Mouse (Mus musculus) heart, embryonic 11.5 days (tissue): ENCODE measurements around the gene Zc3h7b. TPM values are rescaled to one million over a fixed set of nuclear protein-coding genes. Genes with fewer than 3 reads are reported as not detected.
A peak's percentile ranks its signal among the peaks of the same experiment; 100 is the strongest.

Experiments used
- ATAC-seq: fragments of 200-750 bp; cut with Nextera tagmentation; replicated peaks from 2 replicates; pipeline ENCODE4 v1.8.0; 2017; ENCODE audit warnings: moderate library complexity; ENCODE audit not compliant: insufficient number of reproducible peaks, low FRiP score, low TSS enrichment
- H3K27ac ChIP-seq: fragments of 300-500 bp; sonication (generic); 2 replicates; pipeline ENCODE4 v1.5.1; 2014; ENCODE audit warnings: mild to moderate bottlenecking, low read depth, low read length
- H3K27me3 ChIP-seq: fragments of 300-500 bp; sonication (generic); 2 replicates; pipeline ENCODE4 v1.6.1; 2014; ENCODE audit warnings: mild to moderate bottlenecking, low read length, mixed read lengths; ENCODE audit not compliant: control insufficient read depth, insufficient read depth
- H3K36me3 ChIP-seq: fragments of 300-500 bp; sonication (generic); 2 replicates; pipeline ENCODE4 v1.6.1; 2014; ENCODE audit warnings: mild to moderate bottlenecking, low read length, moderate library complexity, mixed read lengths; ENCODE audit not compliant: control insufficient read depth, insufficient read depth
- H3K4me1 ChIP-seq: fragments of 300-500 bp; sonication (generic); 2 replicates; pipeline ENCODE4 v1.6.1; 2014; ENCODE audit warnings: low read length; ENCODE audit not compliant: control insufficient read depth, insufficient read depth
- H3K4me2 ChIP-seq: fragments of 300-500 bp; sonication (generic); 2 replicates; pipeline ENCODE4 v1.6.1; 2014; ENCODE audit warnings: mild to moderate bottlenecking, moderate library complexity
- H3K4me3 ChIP-seq: fragments of 300-500 bp; sonication (generic); 2 replicates; pipeline ENCODE4 v1.5.1; 2014; ENCODE audit warnings: low read depth, low read length
- H3K9ac ChIP-seq: fragments of 300-500 bp; sonication (generic); 2 replicates; pipeline ENCODE4 v1.6.1; 2014; ENCODE audit warnings: mild to moderate bottlenecking, low read depth, low read length, moderate library complexity
- H3K9me3 ChIP-seq: fragments of 300-500 bp; sonication (generic); replicated peaks from 2 replicates; pipeline ENCODE4 v1.6.1; 2016; ENCODE audit warnings: low read length; ENCODE audit not compliant: control insufficient read depth
- WGBS: fragments of 180-500 bp; shearing (Covaris S2); extraction: QIAGEN DNeasy Blood & Tissue Kit; methylation state at CpG from one replicate; pipeline ENCODE4 v1.1.7; 2014; ENCODE audit not compliant: insufficient replicate concordance; 5-methylcytosine and 5-hydroxymethylcytosine counted together
- polyA plus RNA-seq: library from polyadenylated mRNA; unstranded; fragments of >200 nt; fragmentation: Nextera tagmentation; extraction: Ambion mirVana; gene quantifications from 2 replicates; pipeline ENCODE4 v1.2.1, GENCODE M21; 2014

The Zc3h7b gene
- polyA plus RNA-seq, 1 experiment from 2014 or later: 36.8 TPM

DNA sequence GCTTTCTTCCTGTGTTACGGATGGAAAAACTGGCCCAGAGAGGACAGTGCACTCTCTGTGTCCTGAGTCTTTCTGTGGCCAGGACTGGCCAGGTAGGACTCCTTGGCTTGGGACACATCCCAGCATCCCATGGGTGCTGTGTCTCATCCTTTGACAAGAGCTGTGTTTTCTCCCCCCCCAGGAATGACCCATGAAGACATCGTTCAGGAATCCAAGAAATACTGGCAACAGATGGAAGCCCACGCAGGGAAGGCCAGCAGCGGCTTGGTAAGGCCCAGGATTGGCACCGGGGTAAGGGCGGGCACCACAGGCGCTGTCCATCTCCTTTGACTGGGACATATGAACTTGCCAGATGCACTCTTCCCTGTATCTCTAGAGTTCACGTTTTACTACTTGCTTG lies 40.8 kb downstream of the Zc3h7b start:
- 93% methylated on average over 8 of the region's 8 CpGs for WGBS
- H3K4me1 ChIP-seq: no peaks in the 10 kb centered on the region
- ATAC-seq: no peak
- no peaks in the 10 kb centered on the region for H3K27me3 ChIP-seq
- no peaks in the 10 kb centered on the region for H3K9me3 ChIP-seq
- no peak overlapping the region for H3K27ac ChIP-seq
- H3K4me2 ChIP-seq: no peak overlapping the region
- H3K4me3 ChIP-seq: no peak overlapping the region
- H3K36me3 ChIP-seq: peaks cover 32% of the 10 kb centered on the region
- H3K9ac ChIP-seq: no peak overlapping the region

DNA sequence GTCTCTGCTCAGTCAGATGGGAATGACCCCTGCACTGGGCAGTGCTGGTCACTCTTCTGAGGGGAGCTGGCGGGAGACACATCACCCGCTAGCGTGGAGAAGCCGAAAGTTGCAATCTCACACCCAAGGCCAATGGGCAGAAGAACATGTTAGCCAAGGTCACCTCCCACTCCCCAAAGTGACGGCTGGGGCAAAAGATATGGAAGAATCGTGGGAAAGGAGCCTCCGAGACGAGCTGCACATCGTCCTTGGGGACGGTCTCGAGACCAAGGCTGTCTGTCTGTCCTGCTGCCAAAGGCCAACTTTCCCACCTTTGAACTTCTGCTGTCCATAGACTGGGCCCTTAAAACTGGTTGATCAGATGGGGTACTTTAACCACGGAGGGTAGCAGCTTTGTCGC lies 42.7 kb downstream of the Zc3h7b start:
- Histone ChIP-seq H3K4me1 (no peaks in the 10 kb centered on the region), H3K27me3 (no peaks in the 10 kb centered on the region), H3K9ac (no peak overlapping the region), H3K9me3 (no peaks in the 10 kb centered on the region), H3K4me2 (no peak overlapping the region), H3K27ac (no peak overlapping the region), H3K4me3 (no peak overlapping the region), H3K36me3 (peaks cover 28% of the 10 kb centered on the region)
- WGBS: 82% methylated on average over 13 of the region's 13 CpGs
- no peak for ATAC-seq

DNA sequence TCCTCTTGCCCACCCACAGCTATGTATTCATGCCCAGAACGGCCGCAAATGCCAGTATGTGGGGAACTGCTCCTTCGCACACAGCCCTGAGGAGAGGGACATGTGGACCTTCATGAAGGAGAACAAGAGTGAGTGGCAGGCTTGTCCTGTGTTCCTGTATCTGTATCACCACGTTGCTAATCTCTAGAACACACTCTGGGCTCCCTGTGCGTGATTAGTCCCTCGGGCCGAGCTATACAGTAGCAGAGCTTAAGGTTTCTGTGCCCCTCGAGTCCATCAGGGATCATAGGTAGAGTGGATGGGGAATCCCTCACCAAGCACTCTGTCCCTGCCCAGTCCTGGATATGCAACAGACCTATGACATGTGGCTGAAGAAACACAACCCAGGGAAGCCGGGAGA lies 47.6 kb downstream of the Zc3h7b start:
- no peak overlapping the region for H3K4me2 ChIP-seq
- no peaks in the 10 kb centered on the region for H3K27me3 ChIP-seq
- H3K27ac ChIP-seq: no peak overlapping the region
- H3K36me3 ChIP-seq: peaks cover 23% of the 10 kb centered on the region
- H3K9ac ChIP-seq: no peak overlapping the region
- no peaks in the 10 kb centered on the region for H3K4me1 ChIP-seq
- WGBS: 81% methylated on average over 9 of the region's 9 CpGs
- no peaks in the 10 kb centered on the region for H3K9me3 ChIP-seq
- H3K4me3 ChIP-seq: no peak overlapping the region
- no peak for ATAC-seq

DNA sequence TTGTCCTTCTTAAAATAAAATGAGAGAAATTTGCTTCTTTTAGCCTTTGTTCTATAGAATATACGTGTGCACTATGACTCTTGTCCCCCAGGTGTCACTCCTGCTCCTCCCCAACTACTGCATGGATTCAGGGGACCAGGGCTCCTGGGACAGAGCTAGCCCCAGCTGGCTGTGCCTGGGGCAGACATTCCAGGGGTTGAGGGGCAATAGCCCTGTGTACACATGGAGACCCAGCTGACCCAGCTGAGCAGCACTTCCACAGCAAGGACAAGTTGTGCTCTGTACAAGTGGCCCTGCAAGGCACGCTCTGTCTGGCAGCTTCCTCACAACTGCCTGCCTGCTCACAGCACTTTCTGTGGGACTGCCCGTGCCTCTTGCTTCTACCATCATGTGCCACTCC lies 51.4 kb downstream of the Zc3h7b start:
- H3K36me3 ChIP-seq: peaks cover 11% of the 10 kb centered on the region
- 80% methylated on average over 3 of the region's 3 CpGs for WGBS

DNA sequence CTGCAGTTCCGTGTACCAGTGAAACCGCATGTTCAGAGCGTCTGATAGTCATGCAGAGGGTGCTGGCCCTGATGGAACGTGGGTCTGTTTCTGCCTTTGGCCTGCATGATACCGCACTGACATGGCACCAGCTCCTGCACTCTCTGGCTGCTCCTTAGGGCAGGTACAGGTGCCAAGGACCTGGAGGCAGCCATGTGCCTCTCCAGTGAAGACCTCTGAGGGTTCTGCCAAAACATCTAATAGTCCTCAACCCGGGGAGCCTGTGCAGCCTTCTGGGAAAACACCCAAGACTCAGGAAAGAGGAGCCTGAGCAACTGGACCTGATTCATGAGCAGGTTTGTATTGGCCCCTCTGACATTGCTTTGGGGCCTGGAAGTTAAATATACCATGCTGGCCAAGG lies 53.0 kb downstream of the Zc3h7b start:
- Histone ChIP-seq H3K9me3 (no peaks in the 10 kb centered on the region), H3K9ac (no peak overlapping the region), H3K4me2 (no peak overlapping the region), H3K4me1 (peaks cover 8% of the 10 kb centered on the region), H3K4me3 (no peak overlapping the region), H3K27ac (no peak overlapping the region), H3K27me3 (no peaks in the 10 kb centered on the region), H3K36me3 (peaks cover 4% of the 10 kb centered on the region)
- WGBS: 77% methylated on average over 6 of the region's 6 CpGs
- no peak for ATAC-seq

More for the DNA sequence above, 51.4 kb downstream of the Zc3h7b start:
- no peak for ATAC-seq
- no peak overlapping the region for H3K4me3 ChIP-seq
- H3K4me2 ChIP-seq: no peak overlapping the region
- no peaks in the 10 kb centered on the region for H3K9me3 ChIP-seq
- H3K27ac ChIP-seq: no peak overlapping the region
- no peaks in the 10 kb centered on the region for H3K27me3 ChIP-seq
- no peak overlapping the region for H3K9ac ChIP-seq
- H3K4me1 ChIP-seq: no peaks in the 10 kb centered on the region

DNA sequence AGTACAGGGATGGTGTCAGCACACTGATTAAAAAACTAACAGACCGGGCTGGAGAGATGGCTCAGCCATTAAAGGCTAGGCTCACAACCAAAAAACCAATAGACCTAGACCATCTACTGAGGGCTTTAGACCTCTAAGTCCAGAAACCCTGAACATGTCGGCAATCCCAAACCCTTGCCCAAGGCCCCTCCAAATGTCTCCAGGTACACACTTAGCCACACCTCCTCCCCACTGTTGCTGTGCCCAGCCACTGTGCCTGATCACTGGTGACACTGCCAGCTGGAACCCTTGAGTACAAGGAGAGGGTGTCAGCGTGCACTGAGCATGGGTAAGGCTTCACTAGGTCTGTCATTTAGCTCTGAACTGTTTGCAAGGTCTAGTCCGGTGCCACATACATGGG lies 53.6 kb downstream of the Zc3h7b start:
- H3K4me2 ChIP-seq: no peak overlapping the region
- H3K27ac ChIP-seq: no peak overlapping the region
- peaks cover 13% of the 10 kb centered on the region for H3K4me1 ChIP-seq
- 85% methylated on average over 4 of the region's 4 CpGs for WGBS
- no peak overlapping the region for H3K9ac ChIP-seq
- ATAC-seq: no peak
- H3K27me3 ChIP-seq: no peaks in the 10 kb centered on the region
- H3K36me3 ChIP-seq: no peaks in the 10 kb centered on the region
- no peak overlapping the region for H3K4me3 ChIP-seq
- no peaks in the 10 kb centered on the region for H3K9me3 ChIP-seq

DNA sequence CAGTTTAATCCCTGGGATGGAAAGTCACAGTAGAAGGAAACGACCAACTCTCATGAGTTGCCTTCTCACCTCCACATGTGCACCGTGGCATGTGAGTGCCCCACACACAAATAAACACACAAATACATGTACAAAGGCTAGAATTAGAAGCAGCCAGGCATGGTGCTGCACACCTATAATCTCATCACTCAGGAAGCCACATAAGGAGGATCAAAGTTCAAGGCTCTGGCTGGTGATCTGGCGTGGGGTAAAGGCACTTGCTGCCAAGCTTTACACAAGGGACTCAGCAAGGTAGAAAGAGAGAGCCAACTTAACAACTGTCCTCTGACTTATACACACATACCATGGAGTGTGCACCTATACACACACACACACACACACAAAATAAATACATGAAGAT lies 55.5 kb downstream of the Zc3h7b start:
- Histone ChIP-seq H3K4me3 (no peak overlapping the region), H3K36me3 (no peaks in the 10 kb centered on the region), H3K9me3 (no peaks in the 10 kb centered on the region), H3K4me2 (no peak overlapping the region), H3K27me3 (no peaks in the 10 kb centered on the region), H3K27ac (no peak overlapping the region), H3K9ac (no peak overlapping the region), H3K4me1 (peaks cover 23% of the 10 kb centered on the region)
- WGBS: 69% methylated on average over 3 of the region's 3 CpGs
- ATAC-seq: no peak

DNA sequence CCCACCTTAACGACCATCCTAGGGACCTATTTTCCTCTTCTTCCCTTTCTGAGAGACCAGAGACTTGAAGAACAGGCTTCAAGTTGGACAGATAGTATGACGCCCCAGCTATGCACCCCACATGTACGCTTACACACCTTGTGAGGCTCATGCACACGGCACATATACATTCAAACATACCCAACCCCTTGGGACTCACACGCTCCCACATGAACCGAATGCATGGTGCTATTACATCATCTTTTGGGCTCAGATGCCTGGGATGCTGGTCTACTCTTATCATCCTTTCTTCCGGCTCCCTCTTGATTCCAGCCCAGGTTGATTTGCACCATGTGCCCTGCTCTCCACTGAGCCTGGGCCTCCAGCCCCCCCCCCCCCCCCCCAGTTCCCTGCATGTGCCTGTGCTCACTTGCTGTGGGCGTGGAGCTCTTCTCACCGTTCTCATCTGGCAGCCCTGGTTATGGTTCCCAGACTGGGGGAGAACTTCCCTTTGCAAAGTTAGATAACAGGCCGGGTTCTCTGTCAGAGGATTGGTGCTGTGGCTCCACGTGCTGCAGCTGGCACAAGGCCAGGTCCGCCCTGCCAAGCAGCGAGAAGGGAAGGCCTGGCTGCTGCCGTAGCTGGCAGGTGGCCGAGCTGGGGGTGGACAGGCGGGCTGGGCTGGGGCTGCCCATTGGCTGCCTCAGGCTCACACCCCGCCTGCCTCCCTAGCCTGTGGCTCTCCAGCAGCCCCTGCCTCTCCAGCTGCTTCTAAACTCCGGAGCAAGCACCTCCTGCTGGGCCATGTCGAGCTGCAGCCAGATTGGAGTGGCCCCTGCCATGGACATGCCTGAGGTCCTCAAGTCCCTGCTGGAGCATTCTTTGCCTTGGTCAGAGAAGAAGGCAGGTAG lies 57.4 kb downstream of the Zc3h7b start, which contains the start of gene Tef:
TSS of gene Tef (plus strand) at position 421 of the 890 bp plus-strand sequence.
- peak within 1 kb of the TSS; percentile 28 for H3K9ac ChIP-seq
- peak within 1 kb of the TSS; percentile 30 for H3K4me3 ChIP-seq
- WGBS: 21% methylated on average over 19 of the region's 19 CpGs
- ATAC-seq: peak; percentile 95
- H3K27ac ChIP-seq: peak within 1 kb of the TSS; percentile 62
- H3K4me1 ChIP-seq: peaks cover 29% of the 10 kb centered on the region
- no peaks in the 10 kb centered on the region for H3K27me3 ChIP-seq
- no peaks in the 10 kb centered on the region for H3K9me3 ChIP-seq
- no peaks in the 10 kb centered on the region for H3K36me3 ChIP-seq
- peak within 1 kb of the TSS; percentile 67 for H3K4me2 ChIP-seq

DNA sequence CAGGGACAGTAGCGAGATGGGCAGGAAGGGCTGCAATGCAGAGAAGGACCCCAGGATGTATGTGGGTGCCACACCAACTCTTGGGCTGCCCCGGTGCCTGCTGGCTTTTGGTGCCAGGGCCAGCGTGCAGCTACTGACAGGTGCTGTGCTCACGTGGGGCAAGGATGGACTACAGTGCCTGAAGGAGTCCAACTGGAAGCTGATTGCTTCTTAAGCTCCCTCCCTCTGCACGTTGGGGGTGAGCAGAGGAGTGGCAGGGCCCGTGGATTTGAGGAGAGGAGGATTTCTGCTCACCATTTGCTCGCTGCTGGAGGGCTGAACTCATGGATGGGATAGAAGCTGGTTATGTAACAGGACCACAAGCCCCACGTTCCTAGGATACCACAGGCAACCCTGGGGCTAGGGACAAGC lies 58.1 kb downstream of the Zc3h7b start:
- Histone ChIP-seq H3K9ac (peak overlapping the region; percentile 28), H3K27ac (peak overlapping the region; percentile 22), H3K27me3 (no peaks in the 10 kb centered on the region), H3K4me2 (peak overlapping the region; percentile 67), H3K4me1 (peaks cover 29% of the 10 kb centered on the region), H3K4me3 (peak overlapping the region; percentile 30), H3K36me3 (no peaks in the 10 kb centered on the region), H3K9me3 (no peaks in the 10 kb centered on the region)
- no peak; the same call in 1 of the 2 replicates for ATAC-seq
- 11% methylated on average over 8 of the region's 8 CpGs for WGBS
